Mouse (Mus musculus): ENCODE measurements at regions not wholly inside any gene's neighbourhood (a gene's known extent, or its start where the extent isn't known, plus 50 kb on each side); places are given as distances from the start of the nearest gene placed in this dataset.

DNA sequence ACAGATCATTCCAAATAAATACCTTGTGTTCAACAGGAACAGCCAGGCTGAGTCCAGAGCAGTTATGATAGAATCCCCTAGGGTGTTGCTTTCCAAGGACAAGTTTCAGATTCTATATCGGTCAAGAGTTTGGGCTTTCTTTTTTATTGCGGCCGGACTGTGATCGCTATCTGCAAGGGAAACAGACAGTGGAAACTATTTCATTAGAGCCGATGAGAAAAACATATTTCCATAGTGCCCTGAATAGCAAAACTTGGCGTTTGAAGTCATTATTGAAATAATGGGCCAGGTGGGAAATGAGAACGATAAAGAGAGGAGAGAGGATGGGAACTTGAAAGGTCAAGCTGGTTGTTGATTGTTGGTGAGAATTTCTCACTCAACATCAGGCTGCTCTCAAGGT, 282.4 kb upstream of the Gm12728 start:
- no peak for DNase-seq (ENCODE audit: low read depth, low spot score)
- Histone ChIP-seq H3K27ac (ENCODE audit: control insufficient read depth, low read depth, low read length) (no peak overlapping the region), H3K27me3 (ENCODE audit: control insufficient read depth in 1 of 2, insufficient read depth in 2 of 2, low read length in 2 of 2) (no peaks in the 10 kb centered on the region), H3K9me3 (replicated peaks; ENCODE audit: insufficient read depth, low read length) (no peaks in the 10 kb centered on the region), H3K79me2 (ENCODE audit: control insufficient read depth, insufficient read depth, low read length, poor library complexity) (no peaks in the 10 kb centered on the region), H3K36me3 (ENCODE audit: control insufficient read depth in 1 of 2, insufficient read depth in 2 of 2, low read length in 2 of 2) (no peaks in the 10 kb centered on the region), H3K9ac (ENCODE audit: control insufficient read depth, low read depth, low read length, poor library complexity, severe bottlenecking) (no peak overlapping the region), H3K4me1 (ENCODE audit: control insufficient read depth in 1 of 2, insufficient read depth in 2 of 2, low read length in 2 of 2) (no peaks in the 10 kb centered on the region), H3K4me3 (ENCODE audit: control insufficient read depth in 1 of 2, insufficient read depth in 1 of 2, low read depth in 2 of 2, low read length in 2 of 2) (no peak overlapping the region)
- TF ChIP-seq KAT2A (conservative IDR thresholded peaks at IDR 0.05; ENCODE audit: low read depth, low read length), result no peak
- no peak for TF ChIP-seq EP300 (IDR thresholded peaks at IDR 0.05; ENCODE audit: low read depth in 1 of 2, low read length in 2 of 2)
- no peak for TF ChIP-seq CHD2 (IDR thresholded peaks at IDR 0.05; ENCODE audit: low read length)
- no peak for TF ChIP-seq USF1 (IDR thresholded peaks at IDR 0.05; ENCODE audit: low read depth, low read length)
- TF ChIP-seq CTCF (IDR thresholded peaks at IDR 0.05 in 2 of 3, conservative IDR thresholded peaks at IDR 0.05 in 1 of 3; ENCODE audit: control insufficient read depth in 1 of 3, insufficient read depth in 1 of 3, low read depth in 2 of 3, low read length in 3 of 3, poor library complexity in 1 of 3, severe bottlenecking in 1 of 3), result no peak
- TF ChIP-seq SMC3 (IDR thresholded peaks at IDR 0.05; ENCODE audit: low read depth, low read length), result no peak
- no peak for TF ChIP-seq MAZ (IDR thresholded peaks at IDR 0.05; ENCODE audit: low read depth, low read length)
- TF ChIP-seq ZKSCAN1 (IDR thresholded peaks at IDR 0.05; ENCODE audit: low read depth, low read length), result no peak
- no peak for TF ChIP-seq POLR2AphosphoS2 (IDR thresholded peaks at IDR 0.05; ENCODE audit: low read length)
- TF ChIP-seq TAL1 (IDR thresholded peaks at IDR 0.05; ENCODE audit: low read length), result no peak
- no peak for TF ChIP-seq ETS1 (IDR thresholded peaks at IDR 0.05; ENCODE audit: low read depth, low read length)
- no peak for TF ChIP-seq NELFE (IDR thresholded peaks at IDR 0.05; ENCODE audit: low read depth, low read length)

GRCm38 (mm10) chr4:105509091-105509490, 280.6 kb upstream of the Gm12728 start:
- DNase-seq (ENCODE audit: low read depth, low spot score), result no peak
- H3K4me3 ChIP-seq (ENCODE audit: control insufficient read depth in 1 of 2, insufficient read depth in 1 of 2, low read depth in 2 of 2, low read length in 2 of 2), result no peak overlapping the region
- no peak overlapping the region for H3K27ac ChIP-seq (ENCODE audit: control insufficient read depth, low read depth, low read length)
- no peaks in the 10 kb centered on the region for H3K27me3 ChIP-seq (ENCODE audit: control insufficient read depth in 1 of 2, insufficient read depth in 2 of 2, low read length in 2 of 2)
- TF ChIP-seq MYB (IDR thresholded peaks at IDR 0.05; ENCODE audit: low read depth, low read length) (no peak), MAZ (IDR thresholded peaks at IDR 0.05; ENCODE audit: low read depth, low read length) (no peak), NRF1 (IDR thresholded peaks at IDR 0.05; ENCODE audit: insufficient read depth, low read depth, low read length, poor library complexity, severe bottlenecking) (no peak), EP300 (IDR thresholded peaks at IDR 0.05; ENCODE audit: low read depth in 1 of 2, low read length in 2 of 2) (no peak)
- H3K79me2 ChIP-seq (ENCODE audit: control insufficient read depth, insufficient read depth, low read length, poor library complexity), result no peaks in the 10 kb centered on the region
- H3K9ac ChIP-seq (ENCODE audit: control insufficient read depth, low read depth, low read length, poor library complexity, severe bottlenecking), result no peak overlapping the region
- no peaks in the 10 kb centered on the region for H3K4me1 ChIP-seq (ENCODE audit: control insufficient read depth in 1 of 2, insufficient read depth in 2 of 2, low read length in 2 of 2)
- no peaks in the 10 kb centered on the region for H3K9me3 ChIP-seq (replicated peaks; ENCODE audit: insufficient read depth, low read length)
- H3K36me3 ChIP-seq (ENCODE audit: control insufficient read depth in 1 of 2, insufficient read depth in 2 of 2, low read length in 2 of 2), result no peaks in the 10 kb centered on the region

DNA sequence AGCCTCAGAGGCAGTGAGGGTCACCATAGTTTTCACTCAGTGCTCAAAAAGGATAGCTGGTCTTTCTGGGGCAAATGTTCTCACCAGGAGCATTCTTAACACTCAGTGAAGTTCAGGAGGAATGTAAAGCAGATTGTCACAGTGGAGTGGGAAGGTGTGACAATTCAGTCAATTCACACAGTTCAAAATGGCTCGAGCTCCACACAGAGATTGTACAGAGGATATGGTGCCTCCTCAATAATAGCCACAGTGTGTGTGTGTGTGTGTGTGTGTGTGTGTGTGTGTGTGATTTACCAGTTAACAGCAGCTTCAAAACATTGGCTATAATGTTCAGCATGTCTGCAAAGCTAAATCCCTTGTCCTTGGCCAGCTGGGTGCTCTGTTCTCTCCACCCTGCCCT, 279.3 kb upstream of the Gm12728 start:
- no peak overlapping the region for H3K9ac ChIP-seq (ENCODE audit: control insufficient read depth, low read depth, low read length, poor library complexity, severe bottlenecking)
- TF ChIP-seq E2F4 (IDR thresholded peaks at IDR 0.05; ENCODE audit: borderline replicate concordance, low read depth, low read length), result no peak
- no peak for TF ChIP-seq MXI1 (IDR thresholded peaks at IDR 0.05; ENCODE audit: low read depth, low read length)
- no peaks in the 10 kb centered on the region for H3K9me3 ChIP-seq (replicated peaks; ENCODE audit: insufficient read depth, low read length)
- no peaks in the 10 kb centered on the region for H3K79me2 ChIP-seq (ENCODE audit: control insufficient read depth, insufficient read depth, low read length, poor library complexity)
- no peak overlapping the region for H3K4me3 ChIP-seq (ENCODE audit: control insufficient read depth in 1 of 2, insufficient read depth in 1 of 2, low read depth in 2 of 2, low read length in 2 of 2)
- H3K27me3 ChIP-seq (ENCODE audit: control insufficient read depth in 1 of 2, insufficient read depth in 2 of 2, low read length in 2 of 2), result no peaks in the 10 kb centered on the region
- no peaks in the 10 kb centered on the region for H3K36me3 ChIP-seq (ENCODE audit: control insufficient read depth in 1 of 2, insufficient read depth in 2 of 2, low read length in 2 of 2)
- DNase-seq (ENCODE audit: low read depth, low spot score), result no peak
- no peaks in the 10 kb centered on the region for H3K4me1 ChIP-seq (ENCODE audit: control insufficient read depth in 1 of 2, insufficient read depth in 2 of 2, low read length in 2 of 2)
- H3K27ac ChIP-seq (ENCODE audit: control insufficient read depth, low read depth, low read length), result no peak overlapping the region
